In genomic region chrX:136313303-136313702, GRCm38 (mm10) we compare ENCODE assay signal across 8 mouse cellular contexts. TPM values are rescaled to one million over a fixed set of nuclear protein-coding genes. Genes with fewer than 3 reads are reported as not detected.
DNase-seq lines count a peak whose midpoint lies in the region; ATAC-seq lines count a peak whose summit lies in the region.

No protein-coding gene starts in this region.

- peak overlapping the region; percentile 33 for H3K4me2 ChIP-seq in forebrain, embryonic 16.5 days (ENCODE audit: low read length)
- peak overlapping the region; percentile 28 for H3K4me2 ChIP-seq in limb, embryonic 12.5 days

- no peaks in the 10 kb centered on the region for H3K27me3 ChIP-seq in forebrain, embryonic 16.5 days (replicated peaks; ENCODE audit: control insufficient read depth, insufficient read depth, low read length)
- H3K27me3 ChIP-seq in limb, embryonic 12.5 days, result no peaks in the 10 kb centered on the region; the same call in none of the 2 replicates

- no peak overlapping the region for H3K27ac ChIP-seq in forebrain, embryonic 16.5 days (ENCODE audit: low read length)
- peak overlapping the region; percentile 62 for H3K27ac ChIP-seq in limb, embryonic 12.5 days

- ATAC-seq in forebrain, embryonic 16.5 days, result peak; percentile 69
- peak; percentile 52; the same call in 1 of the 2 replicates for ATAC-seq in limb, embryonic 12.5 days (ENCODE audit: insufficient number of reproducible peaks, insufficient read depth, low FRiP score, low TSS enrichment, low read depth)

- peak; percentile 0 to 9 for DNase-seq in adrenal gland, postnatal 36 days
- DNase-seq in adrenal gland, postnatal 4 days (ENCODE audit: low spot score in 2 of 2), result no peak
- peak; percentile 31 for DNase-seq in R1 (ENCODE audit: low read depth, low spot score)
- DNase-seq in thymus, postnatal 4 days, result no peak
- DNase-seq in heart, adult 11 months, result no peak
- DNase-seq in adrenal gland, postnatal 10 days, result no peak

- 37% methylated on average over 4 of the region's 4 CpGs for WGBS in forebrain, embryonic 16.5 days
- 27% methylated on average over 4 of the region's 4 CpGs for WGBS in limb, embryonic 12.5 days

- no peaks in the 10 kb centered on the region for H3K9me3 ChIP-seq in forebrain, embryonic 16.5 days (ENCODE audit: control insufficient read depth, low read length)
- no peaks in the 10 kb centered on the region for H3K9me3 ChIP-seq in limb, embryonic 12.5 days

- H3K9ac ChIP-seq in forebrain, embryonic 16.5 days (replicated peaks; ENCODE audit: low read depth, low read length), result no peak overlapping the region; the same call in 1 of the 2 replicates
- no peak overlapping the region for H3K9ac ChIP-seq in limb, embryonic 12.5 days (replicated peaks)

- no peaks in the 10 kb centered on the region for H3K4me1 ChIP-seq in forebrain, embryonic 16.5 days (replicated peaks; ENCODE audit: control insufficient read depth, insufficient read depth, low read length)
- no peaks in the 10 kb centered on the region for H3K4me1 ChIP-seq in limb, embryonic 12.5 days (replicated peaks)

- no peaks in the 10 kb centered on the region for H3K36me3 ChIP-seq in forebrain, embryonic 16.5 days (ENCODE audit: control insufficient read depth, insufficient read depth)
- H3K36me3 ChIP-seq in limb, embryonic 12.5 days, result no peaks in the 10 kb centered on the region

- no peak overlapping the region for H3K4me3 ChIP-seq in forebrain, embryonic 16.5 days (replicated peaks; ENCODE audit: low read length)
- no peak overlapping the region for H3K4me3 ChIP-seq in limb, embryonic 12.5 days (replicated peaks)

RNA-seq across cellular contexts. Expression of gene Bex3, which starts 43.2 kb away (rescaled TPM):
- 100 to 1,000 TPM; 126 to 285 TPM for total RNA-seq in adrenal gland, postnatal 36 days (2021)
- total RNA-seq in adrenal gland, postnatal 4 days (2021), result 100 to 1,000 TPM; 287 to 301 TPM
- 522 and 568 TPM in 2 replicates for polyA plus RNA-seq in forebrain, embryonic 16.5 days (2015; fragmentation: Nextera tagmentation; extraction: Ambion mirVana)
- polyA plus RNA-seq in limb, embryonic 12.5 days (2016; fragmentation: Nextera tagmentation; extraction: Ambion mirVana), result 559 and 577 TPM in 2 replicates
- total RNA-seq in adrenal gland, postnatal 10 days (2021), result 100 to 1,000 TPM; 151 to 189 TPM

Comparison
In these comparisons a context has a peak if more than half of its experiments do, and no peak if none do; other contexts are left out.
1. DNase-seq: peak in adrenal gland, postnatal 36 days (2 of 2) and R1 (single experiment); none in adrenal gland, postnatal 4 days (0 of 2), thymus, postnatal 4 days (single experiment), heart, adult 11 months (single experiment) and adrenal gland, postnatal 10 days (single experiment).